Mouse (Mus musculus) neural tube, embryonic 14.5 days (tissue): ENCODE measurements at regions not wholly inside any gene's neighbourhood (a gene's known extent, or its start where the extent isn't known, plus 50 kb on each side); places are given as distances from the start of the nearest gene placed in this dataset.
"Not testable (repeated sequence)": the region's sequence is repeated elsewhere in the genome, so short reads cannot be mapped to it uniquely, and the experiment has no call there.

ENCODE experiments used
- ATAC-seq: fragments of 200-750 bp; cut with Nextera tagmentation; 2 replicates; pipeline ENCODE4 v1.8.0; 2017; ENCODE audit warnings: low read depth, mild to moderate bottlenecking, moderate TSS enrichment, moderate library complexity
- H3K27ac ChIP-seq: fragments of 300-500 bp; sonication (generic); 2 replicates; pipeline ENCODE4 v1.5.1; 2014; ENCODE audit warnings: low read depth, mild to moderate bottlenecking, control low read depth, low read length, moderate library complexity, mixed read lengths
- H3K27me3 ChIP-seq: fragments of 300-500 bp; sonication (generic); 2 replicates; pipeline ENCODE4 v1.6.1; 2014; ENCODE audit warnings: low read length; ENCODE audit not compliant: control insufficient read depth, insufficient read depth
- H3K36me3 ChIP-seq: fragments of 300-500 bp; sonication (generic); 2 replicates; pipeline ENCODE4 v1.6.1; 2014; ENCODE audit warnings: low read length, mixed read lengths; ENCODE audit not compliant: control insufficient read depth, insufficient read depth
- H3K4me1 ChIP-seq: fragments of 300-500 bp; sonication (generic); 2 replicates; pipeline ENCODE4 v1.6.1; 2014; ENCODE audit warnings: low read length; ENCODE audit not compliant: control insufficient read depth, insufficient read depth
- H3K4me2 ChIP-seq: fragments of 300-500 bp; sonication (generic); 2 replicates; pipeline ENCODE4 v1.6.1; 2014; ENCODE audit warnings: mild to moderate bottlenecking, low read depth, low read length, control low read depth
- H3K4me3 ChIP-seq: fragments of 300-500 bp; sonication (generic); 2 replicates; pipeline ENCODE4 v1.5.1; 2014; ENCODE audit warnings: low read depth, low read length, control low read depth, mixed read lengths
- H3K9ac ChIP-seq: fragments of 300-500 bp; sonication (generic); replicated peaks from 2 replicates; pipeline ENCODE4 v1.6.1; 2014; ENCODE audit warnings: low read depth, mild to moderate bottlenecking, control low read depth, low read length, mixed read lengths
- H3K9me3 ChIP-seq: fragments of 300-500 bp; sonication (generic); 2 replicates; pipeline ENCODE4 v1.6.1; 2016; ENCODE audit warnings: low read length; ENCODE audit not compliant: control insufficient read depth
- WGBS: fragments of 180-500 bp; shearing (Covaris S2); extraction: QIAGEN DNeasy Blood & Tissue Kit; methylation state at CpG from one replicate; pipeline ENCODE4 v1.1.7; 2014; 5-methylcytosine and 5-hydroxymethylcytosine counted together

- Histone ChIP-seq H3K4me2 (no peak overlapping the region), H3K4me1 (no peaks in the 10 kb centered on the region), H3K4me3 (no peak overlapping the region), H3K9ac (no peak overlapping the region), H3K27me3 (no peaks in the 10 kb centered on the region), H3K27ac (no peak overlapping the region), H3K36me3 (no peaks in the 10 kb centered on the region), H3K9me3 (no peaks in the 10 kb centered on the region)
- WGBS, result 44% methylated on average over 4 of the region's 4 CpGs
- ATAC-seq, result no peak
Observed at GRCm38 (mm10) chr8:113502671-113503070, 132.7 kb upstream of the Mon1b start.

GRCm38 (mm10) chr8:113512856-113513255 is 122.5 kb upstream of the Mon1b start:
- 90% methylated on average over 4 of the region's 4 CpGs for WGBS
- no peak overlapping the region for H3K4me3 ChIP-seq
- H3K27ac ChIP-seq, result no peak overlapping the region
- H3K4me1 ChIP-seq, result no peaks in the 10 kb centered on the region
- no peak overlapping the region for H3K9ac ChIP-seq
- no peaks in the 10 kb centered on the region for H3K9me3 ChIP-seq
- no peak for ATAC-seq
- no peaks in the 10 kb centered on the region for H3K36me3 ChIP-seq
- no peak overlapping the region for H3K4me2 ChIP-seq
- H3K27me3 ChIP-seq, result no peaks in the 10 kb centered on the region

- Histone ChIP-seq H3K27me3 (no peaks in the 10 kb centered on the region), H3K4me3 (no peak overlapping the region), H3K27ac (no peak overlapping the region), H3K4me2 (no peak overlapping the region), H3K36me3 (no peaks in the 10 kb centered on the region), H3K9ac (no peak overlapping the region), H3K4me1 (no peaks in the 10 kb centered on the region), H3K9me3 (no peaks in the 10 kb centered on the region)
- no peak for ATAC-seq
- WGBS, result 62% methylated on average over 14 of the region's 14 CpGs
Observed at GRCm38 (mm10) chr8:113513886-113514730, 121.3 kb upstream of the Mon1b start.

- not testable (repeated sequence) for ATAC-seq, H3K27me3 ChIP-seq, H3K4me1 ChIP-seq, H3K9ac ChIP-seq, H3K9me3 ChIP-seq, H3K27ac ChIP-seq, H3K4me2 ChIP-seq, H3K36me3 ChIP-seq, H3K4me3 ChIP-seq
- WGBS, result 71% methylated on average over 4 of the region's 4 CpGs
Observed at GRCm38 (mm10) chr8:113514731-113515375, 120.5 kb upstream of the Mon1b start.

- H3K27me3 ChIP-seq, result no peaks in the 10 kb centered on the region
- no peaks in the 10 kb centered on the region for H3K36me3 ChIP-seq
- H3K27ac ChIP-seq, result no peak overlapping the region
- H3K9me3 ChIP-seq, result no peaks in the 10 kb centered on the region
- H3K9ac ChIP-seq, result no peak overlapping the region
- WGBS, result 82% methylated on average over 7 of the region's 7 CpGs
- no peak for ATAC-seq
- no peaks in the 10 kb centered on the region for H3K4me1 ChIP-seq
- no peak overlapping the region for H3K4me2 ChIP-seq
- no peak overlapping the region for H3K4me3 ChIP-seq
Observed at GRCm38 (mm10) chr8:113516176-113516575, 119.2 kb upstream of the Mon1b start.

- WGBS, result 94% methylated on average over 1 of the region's 1 CpGs
- no peak for ATAC-seq
- Histone ChIP-seq H3K4me3 (no peak overlapping the region), H3K9ac (no peak overlapping the region), H3K27me3 (no peaks in the 10 kb centered on the region), H3K4me1 (no peaks in the 10 kb centered on the region), H3K9me3 (no peaks in the 10 kb centered on the region), H3K27ac (no peak overlapping the region), H3K4me2 (no peak overlapping the region), H3K36me3 (no peaks in the 10 kb centered on the region)
Observed at GRCm38 (mm10) chr8:113517912-113518311, 117.5 kb upstream of the Mon1b start.

- no peak for ATAC-seq
- no peak overlapping the region for H3K27ac ChIP-seq
- H3K4me1 ChIP-seq, result no peaks in the 10 kb centered on the region
- H3K4me3 ChIP-seq, result no peak overlapping the region
- H3K9me3 ChIP-seq, result no peaks in the 10 kb centered on the region
- H3K27me3 ChIP-seq, result no peaks in the 10 kb centered on the region
- H3K4me2 ChIP-seq, result no peak overlapping the region
- H3K9ac ChIP-seq, result no peak overlapping the region
- 82% methylated on average over 1 of the region's 1 CpGs for WGBS
- no peaks in the 10 kb centered on the region for H3K36me3 ChIP-seq
Observed at GRCm38 (mm10) chr8:113523561-113523960, 111.8 kb upstream of the Mon1b start.

GRCm38 (mm10) chr8:113531116-113531665 is 104.2 kb upstream of the Mon1b start:
- no peaks in the 10 kb centered on the region for H3K9me3 ChIP-seq
- WGBS, result 62% methylated on average over 10 of the region's 10 CpGs
- H3K27ac ChIP-seq, result no peak overlapping the region
- ATAC-seq, result peak; percentile 54; the same call in 1 of the 2 replicates
- no peaks in the 10 kb centered on the region for H3K4me1 ChIP-seq
- H3K9ac ChIP-seq, result no peak overlapping the region
- H3K36me3 ChIP-seq, result no peaks in the 10 kb centered on the region
- no peaks in the 10 kb centered on the region for H3K27me3 ChIP-seq
- no peak overlapping the region for H3K4me2 ChIP-seq
- no peak overlapping the region for H3K4me3 ChIP-seq

- WGBS, result 56% methylated on average over 4 of the region's 4 CpGs
- Histone ChIP-seq H3K4me2 (no peak overlapping the region), H3K9me3 (no peaks in the 10 kb centered on the region), H3K27me3 (no peaks in the 10 kb centered on the region), H3K9ac (no peak overlapping the region), H3K27ac (no peak overlapping the region), H3K4me1 (no peaks in the 10 kb centered on the region), H3K36me3 (no peaks in the 10 kb centered on the region), H3K4me3 (no peak overlapping the region)
- ATAC-seq, result no peak
Observed at GRCm38 (mm10) chr8:113532881-113533280, 102.5 kb upstream of the Mon1b start.
